Mouse (Mus musculus): Measurements from ENCODE around the gene Vamp9. TPM values are rescaled to one million over a fixed set of nuclear protein-coding genes. Genes with fewer than 3 reads are reported as not detected.
A peak's percentile ranks its signal among the peaks of the same experiment; 100 is the strongest.

The Vamp9 gene
- polyA plus RNA-seq, 1 experiment from 2014 or later = 0.75 TPM

DNA sequence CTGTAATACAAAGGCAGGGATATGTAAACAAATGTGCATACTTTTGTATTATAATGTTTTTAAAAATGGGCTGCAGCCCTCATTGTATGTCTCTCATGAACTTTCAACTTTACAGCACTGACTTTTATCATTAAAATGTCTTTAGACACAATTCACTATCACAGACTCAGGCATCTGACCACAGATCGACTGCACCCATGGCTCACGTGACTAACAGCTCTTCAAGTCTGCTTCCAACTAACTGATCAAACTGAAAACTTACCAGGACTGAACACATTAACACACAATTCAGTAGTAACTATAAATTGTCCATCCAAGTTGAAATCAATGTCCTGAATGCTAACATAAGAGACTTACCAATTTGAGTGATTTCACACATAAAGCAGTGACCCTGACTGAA is 53.9 kb downstream of the Vamp9 start:
- no peak for DNase-seq (ENCODE audit: low spot score)
- H3K36me3 ChIP-seq (ENCODE audit: control insufficient read depth, insufficient read depth, low read length) = peaks cover 58% of the 10 kb centered on the region
- H3K9ac ChIP-seq (ENCODE audit: low read length) = no peak overlapping the region
- 77% methylated on average over 2 of the region's 2 CpGs for WGBS
- H3K4me3 ChIP-seq (ENCODE audit: low read depth, low read length) = no peak overlapping the region
- H3K27ac ChIP-seq (ENCODE audit: low read depth, low read length) = no peak overlapping the region
- no peak for ATAC-seq
- no peaks in the 10 kb centered on the region for H3K9me3 ChIP-seq (replicated peaks; ENCODE audit: control insufficient read depth, low read length)
- no peaks in the 10 kb centered on the region for H3K27me3 ChIP-seq (replicated peaks; ENCODE audit: control insufficient read depth, insufficient read depth, low read length)
- no peak overlapping the region for H3K4me2 ChIP-seq (ENCODE audit: low read length)
- H3K4me1 ChIP-seq (ENCODE audit: control insufficient read depth, insufficient read depth, low read length) = no peaks in the 10 kb centered on the region

DNA sequence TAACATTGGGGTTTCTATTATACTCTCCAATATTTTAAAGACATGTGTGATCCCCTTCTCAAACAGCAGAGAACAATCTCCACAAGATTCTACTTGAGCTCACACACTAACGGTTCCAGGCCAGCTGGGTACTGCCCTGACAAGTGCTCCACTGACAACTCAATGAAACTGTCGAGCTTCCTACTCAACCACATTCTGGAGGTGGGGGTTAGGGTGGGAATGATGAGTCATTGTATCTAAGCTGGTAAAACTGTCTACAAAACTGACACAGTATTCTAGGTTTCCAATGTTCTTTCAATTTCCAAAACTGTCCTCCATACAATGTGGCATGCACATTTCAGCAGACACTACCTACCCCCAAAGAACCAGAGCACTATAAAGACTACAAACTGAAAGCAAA is 67.9 kb downstream of the Vamp9 start:
- H3K4me3 ChIP-seq (ENCODE audit: low read depth, low read length) = no peak overlapping the region
- H3K4me1 ChIP-seq (ENCODE audit: control insufficient read depth, insufficient read depth, low read length) = peaks cover 23% of the 10 kb centered on the region
- DNase-seq (ENCODE audit: low spot score) (no peak), ATAC-seq (no peak)
- no peak overlapping the region for H3K9ac ChIP-seq (ENCODE audit: low read length)
- H3K27ac ChIP-seq (ENCODE audit: low read depth, low read length) = no peak overlapping the region
- H3K36me3 ChIP-seq (ENCODE audit: control insufficient read depth, insufficient read depth, low read length) = peaks cover 19% of the 10 kb centered on the region
- H3K9me3 ChIP-seq (replicated peaks; ENCODE audit: control insufficient read depth, low read length) = no peaks in the 10 kb centered on the region
- WGBS = 32% methylated on average over 2 of the region's 2 CpGs
- no peaks in the 10 kb centered on the region for H3K27me3 ChIP-seq (replicated peaks; ENCODE audit: control insufficient read depth, insufficient read depth, low read length)
- H3K4me2 ChIP-seq (ENCODE audit: low read length) = peak overlapping the region; percentile 87

DNA sequence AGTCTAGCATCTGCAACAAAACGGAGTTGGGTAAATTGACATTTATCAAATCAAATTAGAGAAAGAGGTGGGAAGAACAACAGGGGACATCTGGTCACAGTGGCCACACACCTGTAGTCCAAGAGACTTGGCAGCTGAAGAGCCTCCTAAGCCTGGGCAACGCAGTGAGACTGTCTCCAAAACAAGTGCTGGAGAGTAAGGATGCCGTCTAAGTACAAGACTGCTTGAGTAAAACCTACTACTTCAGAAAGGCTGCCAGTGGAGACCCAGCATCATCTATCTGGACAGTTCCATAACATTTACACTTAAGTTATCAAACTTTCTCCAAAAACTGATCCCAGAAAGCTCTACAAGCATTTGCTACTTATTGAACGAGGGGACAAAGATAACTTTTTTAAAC is 69.0 kb downstream of the Vamp9 start:
- Histone ChIP-seq H3K27me3 (replicated peaks; ENCODE audit: control insufficient read depth, insufficient read depth, low read length) (no peaks in the 10 kb centered on the region), H3K36me3 (ENCODE audit: control insufficient read depth, insufficient read depth, low read length) (peaks cover 17% of the 10 kb centered on the region; the same call in 1 of the 2 replicates), H3K27ac (ENCODE audit: low read depth, low read length) (no peak overlapping the region), H3K4me2 (ENCODE audit: low read length) (peak overlapping the region; percentile 87), H3K4me3 (ENCODE audit: low read depth, low read length) (peak overlapping the region; percentile 98; the same call in 1 of the 2 replicates), H3K4me1 (ENCODE audit: control insufficient read depth, insufficient read depth, low read length) (peaks cover 26% of the 10 kb centered on the region), H3K9ac (ENCODE audit: low read length) (no peak overlapping the region), H3K9me3 (replicated peaks; ENCODE audit: control insufficient read depth, low read length) (no peaks in the 10 kb centered on the region)
- 46% methylated on average over 4 of the region's 4 CpGs for WGBS
- DNase-seq (ENCODE audit: low spot score) (no peak), ATAC-seq (no peak)

DNA sequence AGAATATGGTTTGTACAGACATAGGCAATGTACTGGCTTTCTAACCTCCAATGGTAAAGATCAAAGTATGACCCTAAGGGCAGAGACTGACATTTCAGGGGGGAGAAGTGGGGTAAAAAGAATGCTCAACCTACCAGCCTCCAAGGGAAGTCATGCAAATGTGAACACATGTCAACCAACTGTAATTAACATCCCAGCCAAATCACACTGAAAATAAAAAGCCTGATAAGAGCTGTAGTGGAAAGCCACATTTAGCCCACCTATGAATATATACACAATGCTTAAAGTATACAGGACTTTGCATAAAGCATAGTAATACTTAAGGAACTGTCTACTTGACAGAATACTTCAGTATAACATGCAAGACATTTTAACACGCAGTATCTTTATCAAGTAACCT is 69.7 kb downstream of the Vamp9 start:
- peak overlapping the region; percentile 87 for H3K4me2 ChIP-seq (ENCODE audit: low read length)
- peak overlapping the region; percentile 98 for H3K4me3 ChIP-seq (ENCODE audit: low read depth, low read length)
- H3K4me1 ChIP-seq (ENCODE audit: control insufficient read depth, insufficient read depth, low read length) = peaks cover 26% of the 10 kb centered on the region
- no peaks in the 10 kb centered on the region for H3K27me3 ChIP-seq (replicated peaks; ENCODE audit: control insufficient read depth, insufficient read depth, low read length)
- ATAC-seq = no peak
- WGBS = 58% methylated on average over 1 of the region's 1 CpGs
- no peak overlapping the region for H3K27ac ChIP-seq (ENCODE audit: low read depth, low read length)
- peak overlapping the region; percentile 40; the same call in 1 of the 2 replicates for H3K9ac ChIP-seq (ENCODE audit: low read length)
- no peaks in the 10 kb centered on the region for H3K9me3 ChIP-seq (replicated peaks; ENCODE audit: control insufficient read depth, low read length)
- peaks cover 11% of the 10 kb centered on the region; the same call in 1 of the 2 replicates for H3K36me3 ChIP-seq (ENCODE audit: control insufficient read depth, insufficient read depth, low read length)
- DNase-seq (ENCODE audit: low spot score) = no peak

DNA sequence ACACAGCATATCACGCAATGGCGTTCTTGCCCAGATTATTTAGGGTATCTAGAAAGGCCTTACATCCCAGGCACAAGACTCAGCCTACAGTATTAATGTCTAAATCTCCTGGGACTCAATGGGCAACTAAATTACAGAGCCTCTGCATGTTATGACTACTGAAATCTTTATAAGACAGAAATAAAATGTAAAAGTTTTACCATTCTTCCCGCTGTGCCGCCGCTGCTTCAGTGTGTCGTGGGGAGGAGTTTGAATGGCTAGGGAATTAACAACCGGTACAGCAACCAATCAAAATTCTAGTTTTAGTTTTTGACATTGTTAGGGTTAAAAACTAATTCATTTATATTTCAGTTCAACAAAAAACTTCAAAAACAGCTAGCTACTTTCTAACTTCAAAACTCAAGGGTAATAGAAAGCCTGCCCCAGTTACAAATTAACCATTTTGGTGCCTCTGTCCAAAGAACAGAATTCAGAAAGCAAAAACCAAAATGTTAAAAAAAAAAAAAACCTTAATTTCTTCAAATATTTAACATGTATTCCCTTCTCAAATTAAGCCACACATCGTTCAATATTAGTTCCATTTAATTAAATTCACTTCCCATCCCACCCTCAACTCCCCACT is 70.4 kb downstream of the Vamp9 start:
- Histone ChIP-seq H3K9ac (ENCODE audit: low read length) (peak overlapping the region; percentile 98), H3K27me3 (replicated peaks; ENCODE audit: control insufficient read depth, insufficient read depth, low read length) (no peaks in the 10 kb centered on the region), H3K36me3 (ENCODE audit: control insufficient read depth, insufficient read depth, low read length) (peaks cover 10% of the 10 kb centered on the region; the same call in 1 of the 2 replicates), H3K4me1 (ENCODE audit: control insufficient read depth, insufficient read depth, low read length) (peaks cover 26% of the 10 kb centered on the region), H3K27ac (ENCODE audit: low read depth, low read length) (no peak overlapping the region), H3K4me3 (ENCODE audit: low read depth, low read length) (peak overlapping the region; percentile 98), H3K4me2 (ENCODE audit: low read length) (peak overlapping the region; percentile 87), H3K9me3 (replicated peaks; ENCODE audit: control insufficient read depth, low read length) (no peaks in the 10 kb centered on the region)
- no peak for ATAC-seq
- WGBS = 7% methylated on average over 8 of the region's 8 CpGs
- DNase-seq (ENCODE audit: low spot score) = peak; percentile 35

DNA sequence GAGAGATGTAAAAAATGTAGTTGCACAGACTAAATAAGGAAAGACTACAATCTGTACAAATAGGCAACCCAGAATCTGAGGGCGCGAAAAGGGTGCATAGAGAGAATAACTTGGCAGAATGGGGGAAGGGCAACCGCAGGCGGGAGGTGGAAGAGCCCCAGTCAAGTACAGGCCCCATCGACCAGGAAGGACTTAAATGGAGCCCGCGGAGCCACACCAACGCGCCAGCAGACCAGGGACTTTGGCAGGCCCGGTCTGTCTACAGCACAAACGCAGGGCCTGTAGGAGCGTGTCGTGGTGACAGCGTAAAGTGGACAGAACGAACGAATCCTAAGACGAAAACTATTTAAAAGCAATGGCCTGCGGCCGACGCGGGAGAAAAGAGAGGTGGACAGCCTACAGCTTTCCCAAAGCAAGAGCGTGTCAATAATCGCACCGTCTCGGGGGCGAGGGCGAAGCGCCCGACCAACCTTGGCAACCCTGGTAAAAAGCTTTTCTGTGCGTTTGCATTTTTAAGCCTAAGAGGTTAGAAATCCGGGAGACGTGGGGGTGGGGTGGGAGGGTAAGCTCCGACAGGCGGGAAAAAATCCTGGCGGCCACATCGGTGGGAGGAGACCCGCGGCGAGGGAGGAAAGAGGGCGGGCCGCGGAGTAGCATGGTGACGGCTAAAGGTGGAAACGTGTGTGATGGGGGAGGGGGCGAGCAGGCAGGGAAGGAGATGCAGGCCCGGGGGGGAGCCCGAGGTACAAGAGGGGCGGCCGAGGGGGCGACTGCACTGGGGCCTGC is 71.7 kb downstream of the Vamp9 start:
- ATAC-seq (peak; percentile 54), DNase-seq (ENCODE audit: low spot score) (peak; percentile 87)
- H3K27ac ChIP-seq (ENCODE audit: low read depth, low read length) = peak overlapping the region; percentile 98
- peak overlapping the region; percentile 98 for H3K9ac ChIP-seq (ENCODE audit: low read length)
- H3K4me1 ChIP-seq (ENCODE audit: control insufficient read depth, insufficient read depth, low read length) = peaks cover 26% of the 10 kb centered on the region
- H3K27me3 ChIP-seq (replicated peaks; ENCODE audit: control insufficient read depth, insufficient read depth, low read length) = no peaks in the 10 kb centered on the region
- peak overlapping the region; percentile 87 for H3K4me2 ChIP-seq (ENCODE audit: low read length)
- no peaks in the 10 kb centered on the region for H3K9me3 ChIP-seq (replicated peaks; ENCODE audit: control insufficient read depth, low read length)
- WGBS = under 1% methylated on average over 43 of the region's 50 CpGs
- peaks cover 10% of the 10 kb centered on the region; the same call in 1 of the 2 replicates for H3K36me3 ChIP-seq (ENCODE audit: control insufficient read depth, insufficient read depth, low read length)
- peak overlapping the region; percentile 98 for H3K4me3 ChIP-seq (ENCODE audit: low read depth, low read length)

DNA sequence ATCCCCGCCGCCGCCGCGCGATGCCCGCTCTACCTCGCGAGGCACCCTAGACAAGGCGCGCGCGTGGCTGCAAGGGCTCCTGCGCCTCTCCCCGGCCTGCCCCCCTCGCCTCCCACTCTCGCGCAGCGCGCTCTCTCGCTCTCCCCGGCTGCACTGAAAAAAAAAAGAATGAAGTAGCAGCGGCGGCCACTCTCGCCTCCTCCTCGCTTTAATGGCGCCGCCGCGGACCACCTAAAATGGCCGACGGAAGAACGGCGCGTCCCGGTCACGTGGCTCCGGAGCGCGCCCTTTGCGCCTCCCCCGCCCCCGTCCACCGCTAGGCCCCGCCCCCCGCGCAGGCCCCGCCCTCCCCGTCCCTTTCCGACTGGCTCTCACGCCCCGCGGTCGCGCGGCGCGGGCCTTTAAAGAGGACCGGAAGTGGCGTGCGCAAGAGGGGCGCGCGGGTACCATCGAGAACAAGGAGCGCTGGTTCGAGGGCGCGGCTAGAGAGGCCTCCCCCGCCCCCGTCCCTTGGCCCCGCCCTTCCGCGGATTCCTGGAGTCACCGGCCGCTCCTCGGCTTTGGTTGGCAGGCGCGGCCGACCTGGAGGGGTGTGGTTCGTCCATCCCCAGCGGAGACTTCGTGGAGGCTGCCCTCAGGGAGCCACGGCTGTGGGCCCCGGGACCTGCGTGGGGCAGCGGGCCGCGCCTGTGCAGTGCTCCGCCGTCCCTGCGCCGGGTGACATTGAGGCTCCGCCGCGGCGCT is 72.8 kb downstream of the Vamp9 start, which contains the start of the genes Hnrnpd and 4930524J08Rik:
TSS of gene Hnrnpd (minus strand) at position 240 of the 744 bp plus-strand sequence.
TSS of gene 4930524J08Rik (plus strand) at position 363 of the 744 bp plus-strand sequence.
- Histone ChIP-seq H3K4me2 (ENCODE audit: low read length) (peak within 1 kb of the TSS; percentile 87), H3K36me3 (ENCODE audit: control insufficient read depth, insufficient read depth, low read length) (peaks cover 9% of the 10 kb centered on the region; the same call in 1 of the 2 replicates), H3K4me3 (ENCODE audit: low read depth, low read length) (peak within 1 kb of the TSS; percentile 98), H3K27ac (ENCODE audit: low read depth, low read length) (peak within 1 kb of the TSS; percentile 98), H3K27me3 (replicated peaks; ENCODE audit: control insufficient read depth, insufficient read depth, low read length) (no peaks in the 10 kb centered on the region), H3K4me1 (ENCODE audit: control insufficient read depth, insufficient read depth, low read length) (peaks cover 19% of the 10 kb centered on the region), H3K9ac (ENCODE audit: low read length) (peak within 1 kb of the TSS; percentile 98), H3K9me3 (replicated peaks; ENCODE audit: control insufficient read depth, low read length) (no peaks in the 10 kb centered on the region)
- ATAC-seq (peak; percentile 97), DNase-seq (ENCODE audit: low spot score) (peak; percentile 99)
- under 1% methylated on average over 71 of the region's 97 CpGs for WGBS

DNA sequence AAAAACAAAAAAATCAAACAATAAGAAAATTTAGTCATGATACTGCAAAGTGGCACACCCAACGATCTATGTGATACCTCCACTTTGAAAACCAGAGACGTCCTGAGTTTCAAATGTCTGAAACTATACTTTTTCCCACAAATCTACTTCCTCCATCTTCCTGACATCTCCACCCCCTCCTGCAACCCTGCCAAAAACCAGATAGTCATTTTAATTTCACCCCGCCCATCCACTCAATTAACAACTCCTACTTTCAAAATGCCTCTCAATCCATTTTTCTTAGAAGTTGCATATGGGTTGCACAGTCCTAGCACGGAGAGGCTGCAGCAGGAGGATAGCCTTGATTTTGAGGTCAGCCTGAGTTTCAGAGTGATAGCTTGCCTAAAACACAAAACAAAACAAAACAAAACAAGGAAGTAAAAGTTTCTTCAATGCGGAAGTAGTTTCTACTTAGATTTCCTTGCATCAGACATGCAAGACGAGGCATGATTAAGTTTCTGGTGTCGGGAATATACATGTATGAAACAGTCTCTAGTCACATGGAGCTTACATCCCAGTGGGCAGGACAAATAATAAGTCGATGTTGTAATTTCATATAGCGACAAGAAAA is 77.5 kb downstream of the Vamp9 start:
- H3K4me2 ChIP-seq (ENCODE audit: low read length) = no peak overlapping the region
- no peak overlapping the region for H3K9ac ChIP-seq (ENCODE audit: low read length)
- no peaks in the 10 kb centered on the region for H3K9me3 ChIP-seq (replicated peaks; ENCODE audit: control insufficient read depth, low read length)
- H3K36me3 ChIP-seq (ENCODE audit: control insufficient read depth, insufficient read depth, low read length) = no peaks in the 10 kb centered on the region
- no peak overlapping the region for H3K4me3 ChIP-seq (ENCODE audit: low read depth, low read length)
- peaks cover 3% of the 10 kb centered on the region; the same call in 1 of the 2 replicates for H3K4me1 ChIP-seq (ENCODE audit: control insufficient read depth, insufficient read depth, low read length)
- no peak overlapping the region for H3K27ac ChIP-seq (ENCODE audit: low read depth, low read length)
- DNase-seq (ENCODE audit: low spot score) (no peak), ATAC-seq (no peak)
- H3K27me3 ChIP-seq (replicated peaks; ENCODE audit: control insufficient read depth, insufficient read depth, low read length) = no peaks in the 10 kb centered on the region
- WGBS = 92% methylated on average over 9 of the region's 9 CpGs

Data from forebrain, embryonic 14.5 days (tissue).